Mouse (Mus musculus) urinary bladder, postnatal 4 days (tissue): ENCODE measurements around the gene Ina.

Experiments
- DNase-seq, 2 experiments: peaks; one replicate each; pipeline ENCODE4 v3.0.0; 2021 to 2022; ENCODE audit warnings: low spot score in 2 of 2

Gene Ina

DNA sequence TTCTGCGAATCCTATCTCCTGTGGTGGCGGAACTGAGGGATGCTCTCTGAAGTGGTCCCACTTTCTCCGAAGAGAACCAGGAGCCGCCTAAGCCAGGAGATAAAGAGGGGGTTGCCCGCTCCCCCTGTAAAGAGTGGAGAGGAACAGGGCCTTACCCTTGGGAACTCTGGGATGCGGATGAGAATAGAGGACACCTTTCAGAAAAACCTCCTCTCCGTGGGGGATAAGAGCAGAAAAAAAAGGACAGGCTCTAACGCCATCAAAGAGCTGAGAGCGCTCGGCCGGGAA is 395 bp upstream of the Ina start:
- no peak for DNase-seq

GRCm38 (mm10) chr19:47015396-47015795 is 898 bp downstream of the Ina start:
- DNase-seq, result no peak

DNA sequence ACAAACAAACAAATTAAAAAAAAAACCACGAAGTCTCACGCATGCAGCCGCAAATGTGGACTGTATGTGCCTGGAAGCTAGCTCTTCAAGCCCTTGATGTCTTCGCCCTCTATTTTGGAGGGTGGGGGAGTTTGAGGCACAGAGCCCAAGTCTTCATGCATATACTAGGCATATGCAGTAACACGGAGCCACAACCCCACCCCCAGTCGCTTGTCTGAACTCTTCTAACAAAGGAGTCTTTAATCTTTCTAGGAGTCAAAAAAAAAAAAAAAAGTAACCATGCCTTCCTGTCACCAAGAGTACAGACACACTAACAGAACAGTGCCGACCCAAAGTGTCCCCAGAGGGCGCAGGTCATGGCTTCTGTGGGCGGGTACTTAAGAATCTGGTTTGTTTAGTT is 1.5 kb downstream of the Ina start:
- no peak for DNase-seq

- peak; percentile 57 to 91 for DNase-seq
Measured at GRCm38 (mm10) chr19:47016487-47016886, 2.0 kb downstream of the Ina start.

DNA sequence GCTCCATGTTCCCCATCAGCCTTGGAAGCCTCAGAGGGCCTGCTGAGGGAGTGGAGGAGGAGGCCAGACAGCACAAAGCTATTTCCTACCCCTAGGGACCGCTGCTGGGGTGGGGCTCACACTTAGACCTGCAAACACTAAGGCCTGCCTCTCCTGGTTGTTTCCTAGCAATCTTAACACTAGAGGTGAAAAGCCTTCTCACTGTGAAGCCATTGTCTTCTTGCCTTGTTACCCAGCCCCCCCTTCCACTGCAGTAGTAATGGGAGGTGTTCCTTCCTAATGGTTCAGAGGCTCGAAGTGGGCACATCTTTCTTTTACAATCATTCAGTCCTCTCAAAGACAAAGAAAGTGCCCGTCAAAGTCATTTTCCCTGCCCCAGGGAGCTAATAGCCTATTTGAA is 3.3 kb downstream of the Ina start:
- DNase-seq, result no peak

- DNase-seq, result no peak
Measured at GRCm38 (mm10) chr19:47018330-47018729, 3.8 kb downstream of the Ina start.

- no peak for DNase-seq
Measured at GRCm38 (mm10) chr19:47019326-47019725, 4.8 kb downstream of the Ina start.

DNA sequence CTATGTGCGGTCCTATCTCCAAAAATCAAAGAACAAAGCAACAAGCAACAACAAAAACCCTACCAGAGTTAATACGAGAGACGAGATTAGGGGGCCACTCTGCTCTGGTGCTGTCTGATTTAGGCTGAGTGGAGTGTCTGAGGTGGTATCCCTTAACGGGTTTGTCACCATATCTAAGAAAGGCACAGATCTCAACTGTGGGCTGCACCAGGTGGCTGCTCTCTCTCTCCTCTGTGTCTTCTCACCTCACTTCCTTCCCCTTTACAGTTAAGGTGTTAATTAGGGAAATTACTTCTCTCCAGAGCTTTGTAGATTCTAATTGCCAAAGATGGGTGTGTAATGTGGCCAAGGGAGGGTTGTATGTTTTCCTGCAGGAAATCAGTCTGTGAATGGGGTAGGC is 8.2 kb downstream of the Ina start:
- DNase-seq, result no peak

GRCm38 (mm10) chr19:47023546-47023945 is 9.0 kb downstream of the Ina start:
- no peak for DNase-seq

DNA sequence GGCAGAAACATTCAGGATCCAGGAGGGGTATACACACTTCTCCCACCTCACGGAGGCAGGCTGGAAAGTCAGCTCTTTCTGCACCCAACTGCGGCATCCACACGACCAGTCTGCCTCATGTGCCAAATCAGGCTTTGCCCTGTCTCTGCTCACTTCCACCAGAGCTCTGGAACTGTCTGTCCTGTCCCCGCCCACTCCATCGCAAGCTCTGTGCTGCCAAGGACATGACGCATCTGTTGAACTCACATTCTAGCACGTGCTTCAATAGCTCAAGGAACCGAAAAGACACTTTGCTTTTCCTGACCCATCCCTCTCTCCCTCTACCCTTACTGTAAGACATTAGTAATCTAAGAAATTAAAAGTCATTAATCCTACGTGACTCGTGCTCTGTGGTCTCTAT is 10.5 kb downstream of the Ina start:
- no peak for DNase-seq

DNA sequence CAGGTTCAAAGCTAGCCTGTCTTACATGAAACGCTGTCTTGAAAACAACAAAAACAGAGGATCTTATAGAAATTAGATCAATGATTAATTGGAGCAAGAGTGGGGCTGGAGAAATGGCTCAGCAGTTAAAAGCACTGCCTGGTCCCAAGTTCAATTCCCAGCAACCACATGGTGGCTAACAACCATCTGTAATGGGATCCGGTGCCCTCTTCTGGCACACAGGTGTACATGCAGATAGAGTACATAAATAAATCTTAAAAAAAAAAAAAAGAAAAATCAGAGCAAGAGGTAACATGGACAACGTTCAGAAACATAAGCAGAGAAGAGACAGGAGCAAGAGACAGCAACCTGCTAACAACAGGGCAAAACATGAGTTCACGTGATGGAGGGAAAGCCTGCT is 12.0 kb downstream of the Ina start:
- DNase-seq, result no peak

DNA sequence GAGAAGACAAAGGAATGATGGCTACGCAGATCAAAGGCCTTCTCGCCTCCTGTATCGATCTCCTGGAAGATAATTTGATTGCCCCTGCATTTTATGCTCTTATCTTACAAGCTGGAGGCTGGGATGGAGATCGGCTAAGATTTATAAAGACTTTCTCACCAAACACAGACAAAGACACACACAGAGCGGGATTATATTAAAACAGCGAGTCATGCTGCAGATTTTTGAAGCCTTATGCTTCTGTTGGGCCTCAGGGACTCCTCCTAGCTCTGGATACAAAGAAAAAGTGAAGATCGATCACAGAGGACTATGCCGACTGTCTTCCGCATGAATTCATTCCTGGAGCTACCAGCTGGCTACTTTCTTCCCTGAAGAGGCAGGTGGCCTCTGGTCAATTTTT is 15.3 kb downstream of the Ina start:
- DNase-seq, result no peak

DNA sequence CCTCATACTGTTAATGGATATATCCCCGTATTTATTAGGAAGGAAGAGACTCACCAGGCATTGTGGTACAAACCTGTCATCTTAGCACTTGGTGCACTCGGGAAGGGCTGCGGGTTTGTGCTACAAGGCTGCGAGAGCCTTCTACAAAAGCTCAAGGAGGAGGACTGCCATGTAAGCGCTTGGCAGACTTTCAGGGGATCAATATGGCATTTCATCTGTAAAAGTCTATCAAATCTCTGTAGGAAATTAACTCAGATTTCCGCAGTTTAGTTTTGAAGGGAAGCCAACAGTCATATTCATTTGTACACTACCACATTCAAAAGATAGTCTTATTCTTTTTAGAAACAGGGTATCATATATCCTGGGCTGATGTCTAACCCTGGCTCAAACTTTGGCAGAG is 17.3 kb downstream of the Ina start:
- no peak for DNase-seq

GRCm38 (mm10) chr19:47034916-47035315 is 20.4 kb downstream of the Ina start:
- DNase-seq, result peak in 1 of 2 experiments; percentile 44

DNA sequence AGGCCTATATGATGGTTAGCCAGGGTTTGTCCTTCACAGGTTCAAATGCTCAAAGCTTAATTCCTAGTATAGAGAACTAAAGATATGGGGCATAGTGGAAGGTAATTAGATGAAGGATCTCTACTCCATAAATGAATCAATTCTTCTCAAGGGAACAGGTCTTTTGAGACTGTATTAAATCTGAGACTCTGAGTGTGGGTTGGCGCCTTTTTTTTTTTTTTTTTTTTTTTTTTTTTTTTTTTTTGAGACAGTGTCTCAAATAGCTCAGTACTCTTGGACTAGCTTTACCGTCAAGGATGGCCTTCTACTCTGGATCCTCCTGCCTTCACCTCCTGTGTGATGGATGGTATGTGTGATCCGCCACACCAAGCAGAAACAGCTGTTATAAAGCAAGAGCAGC is 22.1 kb downstream of the Ina start:
- no peak for DNase-seq

GRCm38 (mm10) chr19:47040720-47041473 is 26.4 kb downstream of the Ina start:
- DNase-seq, result peak in 1 of 2 experiments; percentile 16

- DNase-seq, result peak in 1 of 2 experiments; percentile 16
Measured at GRCm38 (mm10) chr19:47043608-47044007, 29.1 kb downstream of the Ina start.

DNA sequence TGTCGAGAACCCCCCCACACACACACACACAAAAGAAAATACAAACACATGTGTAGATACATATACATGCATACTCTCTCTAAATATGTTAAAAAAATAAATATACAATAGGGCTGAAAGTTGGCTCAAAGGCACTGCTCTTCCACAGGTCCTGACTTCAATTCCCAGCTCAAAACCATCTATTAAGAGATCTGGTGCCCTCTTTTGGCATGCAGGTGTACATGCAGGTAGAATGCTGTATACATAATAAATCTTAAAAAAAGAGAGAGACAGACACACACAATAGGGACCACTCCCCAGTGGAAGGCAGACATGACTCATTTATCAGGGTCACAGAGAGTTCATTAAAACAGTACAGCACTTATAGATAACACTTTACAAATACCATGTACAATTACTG is 31.8 kb downstream of the Ina start:
- DNase-seq, result peak in 1 of 2 experiments; percentile 0

- DNase-seq, result peak in 1 of 2 experiments; percentile 50
Measured at GRCm38 (mm10) chr19:47047236-47047833, 32.8 kb downstream of the Ina start.

DNA sequence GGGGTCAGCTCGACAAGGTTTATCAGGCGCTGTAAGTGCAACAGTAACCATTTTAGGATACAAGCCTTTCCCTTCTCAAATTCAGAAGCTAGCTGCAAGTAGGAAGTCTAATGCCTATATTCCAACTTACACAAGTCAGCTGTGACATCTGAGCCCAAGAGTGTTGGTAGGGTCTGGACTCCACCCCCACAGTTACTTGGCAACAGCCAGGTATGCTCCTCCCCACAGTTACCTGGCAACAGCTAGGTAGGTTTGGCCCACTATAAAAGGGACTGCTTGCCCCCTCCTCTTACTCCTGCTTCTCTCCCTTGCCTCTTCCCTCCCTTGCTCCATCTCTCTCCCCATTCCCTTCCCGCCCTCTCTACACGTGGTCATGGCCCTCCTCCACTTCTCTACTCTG is 34.6 kb downstream of the Ina start:
- peak in 1 of 2 experiments; percentile 10 for DNase-seq

GRCm38 (mm10) chr19:47049840-47050239 is 35.3 kb downstream of the Ina start:
- peak in 1 of 2 experiments; percentile 44 for DNase-seq

- peak; percentile 69 to 70 for DNase-seq
Measured at GRCm38 (mm10) chr19:47050271-47051032, 36.0 kb downstream of the Ina start, which contains the start of gene Pcgf6. Pcgf6 (minus strand) TSS chr19:47050906.

DNA sequence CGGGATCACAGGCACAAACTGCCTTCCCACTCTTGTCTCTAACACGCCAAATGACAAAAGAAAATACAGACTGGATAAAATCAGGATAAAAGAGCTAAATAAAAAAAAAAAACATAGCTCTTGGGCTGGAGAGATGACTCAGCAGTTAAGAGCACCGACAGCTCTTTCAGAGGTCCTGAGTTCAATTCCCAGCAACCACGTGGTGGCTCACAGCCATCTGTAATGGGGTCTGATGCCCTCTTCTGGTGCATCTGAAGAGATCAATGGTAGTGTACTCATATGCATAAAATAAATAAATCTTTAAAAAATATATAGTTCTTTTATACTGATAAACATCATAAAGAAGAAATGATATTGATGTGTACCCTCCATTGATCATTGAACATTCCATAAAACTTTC is 38.4 kb downstream of the Ina start:
- peak in 1 of 2 experiments; percentile 29 for DNase-seq
